Mouse (Mus musculus): ENCODE data around the gene Psenen. TPM values are rescaled to one million over a fixed set of nuclear protein-coding genes. Genes with fewer than 3 reads are reported as not detected.

Gene Psenen
- polyA plus RNA-seq, 1 experiment from 2014 or later = 107 TPM

DNA sequence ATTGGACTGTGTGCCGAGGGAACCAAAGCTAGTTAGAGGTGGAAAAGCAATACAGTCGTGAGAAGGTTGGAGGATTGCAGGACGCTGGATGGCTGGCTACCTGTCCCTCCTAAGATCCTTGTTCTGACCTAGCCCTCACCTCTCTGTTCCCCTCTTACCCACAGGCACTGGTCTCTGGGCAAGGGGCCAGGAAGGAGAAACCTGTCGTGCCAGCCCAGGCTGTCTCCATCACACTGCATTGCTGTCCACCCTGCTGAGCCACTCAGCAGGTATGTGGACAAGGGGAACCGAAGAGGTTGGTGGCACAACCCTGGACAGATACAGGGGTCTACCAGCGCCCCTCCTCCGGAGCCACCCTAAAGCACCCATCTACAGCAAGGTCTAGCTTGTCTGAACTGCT lies 37.2 kb upstream of the Psenen start:
- no peak overlapping the region for H3K4me2 ChIP-seq

DNA sequence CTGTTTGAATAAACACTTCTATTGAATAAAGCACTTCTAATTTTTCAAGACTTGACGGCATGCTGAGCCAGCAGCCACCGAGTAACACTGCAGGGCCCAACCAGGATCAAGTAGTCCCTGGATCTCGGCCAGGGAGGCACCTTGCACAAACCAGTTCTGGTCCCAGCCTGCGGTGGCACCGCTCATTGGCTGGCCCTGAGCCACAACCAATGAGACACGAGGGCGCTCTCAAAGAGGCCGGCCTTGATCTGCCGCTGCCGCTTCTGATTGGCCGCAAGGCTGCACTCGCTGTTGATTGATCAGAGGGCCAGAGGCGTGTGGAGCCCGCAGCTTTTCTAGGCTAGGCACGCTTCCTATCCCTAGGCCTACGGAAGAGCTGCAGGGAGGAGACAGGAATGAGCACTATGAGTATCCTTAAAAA lies 36.5 kb upstream of the Psenen start:
- Histone ChIP-seq H3K27ac (ENCODE audit: low read depth, low read length) (no peak overlapping the region), H3K4me1 (ENCODE audit: control insufficient read depth, insufficient read depth, low read length) (no peaks in the 10 kb centered on the region), H3K27me3 (ENCODE audit: control insufficient read depth, insufficient read depth, low read length) (no peaks in the 10 kb centered on the region), H3K9me3 (replicated peaks; ENCODE audit: control insufficient read depth, low read length) (no peaks in the 10 kb centered on the region), H3K4me2 (peak overlapping the region; percentile 46), H3K36me3 (ENCODE audit: control insufficient read depth, insufficient read depth, low read length) (no peaks in the 10 kb centered on the region), H3K9ac (ENCODE audit: low read depth, low read length) (no peak overlapping the region; the same call in 1 of the 2 replicates), H3K4me3 (ENCODE audit: low read depth, low read length) (no peak overlapping the region)
- ATAC-seq (replicated peaks; ENCODE audit: insufficient number of reproducible peaks, low FRiP score, low TSS enrichment) = peak; percentile 92
- WGBS (ENCODE audit: insufficient replicate concordance) = 2% methylated on average over 16 of the region's 16 CpGs

More for the DNA sequence above, 37.2 kb upstream of the Psenen start:
- ATAC-seq (replicated peaks; ENCODE audit: insufficient number of reproducible peaks, low FRiP score, low TSS enrichment) = no peak
- Histone ChIP-seq H3K4me3 (ENCODE audit: low read depth, low read length) (no peak overlapping the region), H3K36me3 (ENCODE audit: control insufficient read depth, insufficient read depth, low read length) (no peaks in the 10 kb centered on the region), H3K27ac (ENCODE audit: low read depth, low read length) (no peak overlapping the region), H3K4me1 (ENCODE audit: control insufficient read depth, insufficient read depth, low read length) (no peaks in the 10 kb centered on the region), H3K9ac (ENCODE audit: low read depth, low read length) (no peak overlapping the region), H3K9me3 (replicated peaks; ENCODE audit: control insufficient read depth, low read length) (no peaks in the 10 kb centered on the region), H3K27me3 (ENCODE audit: control insufficient read depth, insufficient read depth, low read length) (no peaks in the 10 kb centered on the region)
- whole genome bisulfite sequencing (ENCODE audit: insufficient replicate concordance) = 75% methylated on average over 7 of the region's 7 CpGs

DNA sequence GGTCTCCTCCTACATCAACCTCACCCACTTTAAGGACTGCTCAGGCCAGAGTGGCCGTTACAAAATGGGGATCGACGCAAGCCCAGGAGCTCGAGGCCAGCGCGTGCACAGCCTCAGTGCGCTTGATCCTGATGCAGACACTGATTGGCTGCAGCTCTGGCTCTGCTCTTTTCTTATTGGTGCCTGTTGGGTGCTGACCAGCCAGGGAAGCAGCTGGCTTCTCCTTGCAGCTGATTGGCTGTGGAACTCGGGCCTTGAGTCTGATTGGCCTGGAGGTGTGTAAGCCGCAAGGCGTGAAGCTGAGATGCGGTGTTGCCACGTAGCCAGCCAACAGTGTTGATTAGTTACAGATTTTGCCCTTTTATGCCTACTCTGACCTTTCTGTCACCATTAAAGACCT lies 35.4 kb upstream of the Psenen start, which contains the start of gene Zbtb32:
TSS of gene Zbtb32 (minus strand) at position 124 of the 400 bp plus-strand sequence.
- peak within 1 kb of the TSS; percentile 34 for H3K4me2 ChIP-seq
- no peak within 1 kb of the TSS for H3K9ac ChIP-seq (ENCODE audit: low read depth, low read length)
- 86% methylated on average over 12 of the region's 12 CpGs for WGBS (ENCODE audit: insufficient replicate concordance)
- no peaks in the 10 kb centered on the region for H3K9me3 ChIP-seq (replicated peaks; ENCODE audit: control insufficient read depth, low read length)
- no peak for ATAC-seq (replicated peaks; ENCODE audit: insufficient number of reproducible peaks, low FRiP score, low TSS enrichment)
- H3K36me3 ChIP-seq (ENCODE audit: control insufficient read depth, insufficient read depth, low read length) = no peaks in the 10 kb centered on the region
- H3K4me1 ChIP-seq (ENCODE audit: control insufficient read depth, insufficient read depth, low read length) = no peaks in the 10 kb centered on the region
- no peak within 1 kb of the TSS for H3K27ac ChIP-seq (ENCODE audit: low read depth, low read length)
- no peak within 1 kb of the TSS for H3K4me3 ChIP-seq (ENCODE audit: low read depth, low read length)
- H3K27me3 ChIP-seq (ENCODE audit: control insufficient read depth, insufficient read depth, low read length) = no peaks in the 10 kb centered on the region

DNA sequence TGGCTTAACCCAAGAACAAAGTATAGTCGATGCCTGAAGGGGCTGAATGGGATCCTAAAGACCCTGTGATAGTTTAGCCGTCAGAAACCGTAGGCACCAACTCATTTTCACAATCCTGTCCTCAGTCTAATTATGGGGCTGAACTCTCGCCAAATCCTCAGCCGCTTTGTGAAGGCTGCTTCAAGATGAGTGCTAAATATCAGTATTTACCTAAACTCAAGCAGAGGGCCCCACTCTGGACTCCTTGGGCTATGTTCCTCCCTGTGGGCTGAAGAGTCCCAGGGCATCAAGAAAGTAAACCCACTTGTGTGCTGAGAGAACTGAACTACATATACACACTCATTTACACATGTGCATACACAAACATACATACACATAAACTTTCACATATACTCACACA lies 33.4 kb upstream of the Psenen start:
- no peak for ATAC-seq (replicated peaks; ENCODE audit: insufficient number of reproducible peaks, low FRiP score, low TSS enrichment)
- Histone ChIP-seq H3K9ac (ENCODE audit: low read depth, low read length) (no peak overlapping the region), H3K4me2 (no peak overlapping the region), H3K27ac (ENCODE audit: low read depth, low read length) (no peak overlapping the region), H3K4me1 (ENCODE audit: control insufficient read depth, insufficient read depth, low read length) (no peaks in the 10 kb centered on the region), H3K27me3 (ENCODE audit: control insufficient read depth, insufficient read depth, low read length) (0 out of 2 replicates have a peak, but pooled peaks cover 4% of the 10 kb centered on the region), H3K9me3 (replicated peaks; ENCODE audit: control insufficient read depth, low read length) (no peaks in the 10 kb centered on the region), H3K4me3 (ENCODE audit: low read depth, low read length) (no peak overlapping the region), H3K36me3 (ENCODE audit: control insufficient read depth, insufficient read depth, low read length) (no peaks in the 10 kb centered on the region)
- 72% methylated on average over 5 of the region's 5 CpGs for WGBS (ENCODE audit: insufficient replicate concordance)

DNA sequence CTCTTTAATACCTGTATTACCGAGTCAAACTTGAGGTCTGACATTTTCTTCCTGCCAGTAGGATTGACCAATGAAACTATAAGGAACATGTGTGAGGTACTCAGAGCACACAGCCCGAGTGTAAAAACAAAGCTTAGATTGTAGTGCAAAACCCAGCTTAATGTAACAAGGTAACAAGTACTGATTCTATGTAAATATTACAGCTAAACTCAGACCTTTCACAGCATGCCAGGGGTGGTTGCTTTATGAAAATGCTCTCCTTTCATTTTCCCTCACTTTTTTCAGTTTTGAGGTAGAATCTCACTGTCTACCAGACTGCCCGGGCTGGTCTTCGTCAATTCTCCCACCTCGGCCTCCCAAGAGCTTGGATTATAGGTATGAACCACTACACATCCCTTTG lies 32.7 kb upstream of the Psenen start:
- Histone ChIP-seq H3K4me2 (no peak overlapping the region), H3K9me3 (replicated peaks; ENCODE audit: control insufficient read depth, low read length) (no peaks in the 10 kb centered on the region), H3K4me3 (ENCODE audit: low read depth, low read length) (no peak overlapping the region), H3K9ac (ENCODE audit: low read depth, low read length) (no peak overlapping the region), H3K4me1 (ENCODE audit: control insufficient read depth, insufficient read depth, low read length) (no peaks in the 10 kb centered on the region), H3K27me3 (ENCODE audit: control insufficient read depth, insufficient read depth, low read length) (0 out of 2 replicates have a peak, but pooled peaks cover 4% of the 10 kb centered on the region), H3K27ac (ENCODE audit: low read depth, low read length) (no peak overlapping the region), H3K36me3 (ENCODE audit: control insufficient read depth, insufficient read depth, low read length) (no peaks in the 10 kb centered on the region)
- 70% methylated on average over 5 of the region's 5 CpGs for WGBS (ENCODE audit: insufficient replicate concordance)
- no peak for ATAC-seq (replicated peaks; ENCODE audit: insufficient number of reproducible peaks, low FRiP score, low TSS enrichment)

DNA sequence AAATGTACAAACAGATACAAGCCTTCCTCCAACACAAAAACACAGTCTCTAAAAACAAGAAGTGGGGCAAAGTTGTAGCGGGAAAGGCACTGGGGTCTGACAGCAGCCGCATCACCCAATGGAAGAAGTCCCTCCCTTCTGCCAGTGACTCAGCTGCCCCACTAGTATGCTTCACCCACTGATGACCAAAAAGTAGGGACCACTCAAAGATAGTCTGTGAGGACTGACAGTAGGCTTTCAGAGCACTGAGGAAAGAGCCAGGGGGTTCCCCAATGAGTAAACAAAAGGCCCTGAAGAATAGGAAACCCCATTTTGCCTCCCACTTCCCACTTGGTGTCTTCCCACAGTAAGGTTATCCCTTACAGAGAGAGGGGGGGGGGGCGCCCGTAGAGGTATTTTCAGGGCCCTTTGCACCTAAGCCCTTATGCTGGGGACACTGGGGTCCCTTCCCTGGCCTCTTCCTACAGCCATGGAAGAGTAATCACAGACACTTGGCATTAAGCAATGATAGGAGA lies 31.1 kb upstream of the Psenen start:
- H3K9ac ChIP-seq (ENCODE audit: low read depth, low read length) = no peak overlapping the region
- no peak overlapping the region for H3K27ac ChIP-seq (ENCODE audit: low read depth, low read length)
- H3K4me3 ChIP-seq (ENCODE audit: low read depth, low read length) = no peak overlapping the region
- no peaks in the 10 kb centered on the region for H3K9me3 ChIP-seq (replicated peaks; ENCODE audit: control insufficient read depth, low read length)
- H3K4me1 ChIP-seq (ENCODE audit: control insufficient read depth, insufficient read depth, low read length) = 0 out of 2 replicates have a peak, but pooled peaks cover 4% of the 10 kb centered on the region
- WGBS (ENCODE audit: insufficient replicate concordance) = 66% methylated on average over 4 of the region's 4 CpGs
- H3K27me3 ChIP-seq (ENCODE audit: control insufficient read depth, insufficient read depth, low read length) = 0 out of 2 replicates have a peak, but pooled peaks cover 4% of the 10 kb centered on the region
- H3K4me2 ChIP-seq = no peak overlapping the region
- no peak for ATAC-seq (replicated peaks; ENCODE audit: insufficient number of reproducible peaks, low FRiP score, low TSS enrichment)
- H3K36me3 ChIP-seq (ENCODE audit: control insufficient read depth, insufficient read depth, low read length) = no peaks in the 10 kb centered on the region

DNA sequence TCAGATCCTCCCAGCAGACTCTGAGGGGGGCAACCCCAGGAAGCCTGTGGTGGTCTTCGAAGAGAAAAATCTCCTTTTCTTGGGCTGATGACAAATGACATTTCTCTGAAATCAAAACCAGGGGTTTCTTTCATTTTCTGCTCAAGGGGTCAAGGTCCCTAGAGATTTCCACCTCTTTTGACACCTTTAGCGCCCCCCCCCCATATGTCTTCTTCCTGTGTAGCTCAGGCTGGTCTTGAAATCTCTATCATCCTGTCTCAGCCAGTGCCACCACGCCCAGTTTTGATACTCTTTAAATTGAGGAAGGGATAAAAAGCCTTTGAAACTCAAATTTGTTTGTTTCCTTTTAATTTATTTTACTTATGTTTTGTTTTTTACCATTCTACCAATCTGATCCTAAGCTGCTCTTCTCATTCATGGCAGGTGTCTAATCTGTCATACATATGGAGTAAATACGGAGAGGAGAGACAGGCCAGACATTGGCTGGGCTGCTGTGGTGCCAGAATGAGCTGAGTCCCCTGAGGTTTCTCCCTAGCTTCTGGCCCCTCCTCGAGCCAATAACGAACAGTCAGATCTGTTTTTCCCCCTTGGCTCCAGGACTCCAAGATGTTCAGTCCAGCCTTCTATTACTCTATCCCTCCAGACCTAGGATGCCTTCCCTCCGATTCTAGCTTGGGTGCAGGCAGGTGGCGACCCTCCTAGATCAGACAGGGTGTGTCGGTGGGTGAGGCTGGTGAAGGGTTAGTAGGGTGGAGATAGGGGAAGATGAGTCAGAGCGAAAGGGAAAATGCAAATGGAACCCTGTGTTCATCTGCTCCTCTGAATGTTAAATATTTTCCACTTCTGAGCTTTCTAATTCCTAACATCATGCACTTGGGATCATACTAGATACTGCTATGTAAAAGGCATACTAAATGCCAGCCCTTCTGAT lies 30.4 kb upstream of the Psenen start:
- no peak overlapping the region for H3K27ac ChIP-seq (ENCODE audit: low read depth, low read length)
- H3K4me3 ChIP-seq (ENCODE audit: low read depth, low read length) = no peak overlapping the region
- H3K36me3 ChIP-seq (ENCODE audit: control insufficient read depth, insufficient read depth, low read length) = no peaks in the 10 kb centered on the region
- 65% methylated on average over 10 of the region's 10 CpGs for WGBS (ENCODE audit: insufficient replicate concordance)
- H3K9me3 ChIP-seq (replicated peaks; ENCODE audit: control insufficient read depth, low read length) = no peaks in the 10 kb centered on the region
- ATAC-seq (replicated peaks; ENCODE audit: insufficient number of reproducible peaks, low FRiP score, low TSS enrichment) = no peak
- no peak overlapping the region for H3K9ac ChIP-seq (ENCODE audit: low read depth, low read length)
- 0 out of 2 replicates have a peak, but pooled peaks cover 4% of the 10 kb centered on the region for H3K27me3 ChIP-seq (ENCODE audit: control insufficient read depth, insufficient read depth, low read length)
- no peak overlapping the region for H3K4me2 ChIP-seq
- H3K4me1 ChIP-seq (ENCODE audit: control insufficient read depth, insufficient read depth, low read length) = 0 out of 2 replicates have a peak, but pooled peaks cover 4% of the 10 kb centered on the region

DNA sequence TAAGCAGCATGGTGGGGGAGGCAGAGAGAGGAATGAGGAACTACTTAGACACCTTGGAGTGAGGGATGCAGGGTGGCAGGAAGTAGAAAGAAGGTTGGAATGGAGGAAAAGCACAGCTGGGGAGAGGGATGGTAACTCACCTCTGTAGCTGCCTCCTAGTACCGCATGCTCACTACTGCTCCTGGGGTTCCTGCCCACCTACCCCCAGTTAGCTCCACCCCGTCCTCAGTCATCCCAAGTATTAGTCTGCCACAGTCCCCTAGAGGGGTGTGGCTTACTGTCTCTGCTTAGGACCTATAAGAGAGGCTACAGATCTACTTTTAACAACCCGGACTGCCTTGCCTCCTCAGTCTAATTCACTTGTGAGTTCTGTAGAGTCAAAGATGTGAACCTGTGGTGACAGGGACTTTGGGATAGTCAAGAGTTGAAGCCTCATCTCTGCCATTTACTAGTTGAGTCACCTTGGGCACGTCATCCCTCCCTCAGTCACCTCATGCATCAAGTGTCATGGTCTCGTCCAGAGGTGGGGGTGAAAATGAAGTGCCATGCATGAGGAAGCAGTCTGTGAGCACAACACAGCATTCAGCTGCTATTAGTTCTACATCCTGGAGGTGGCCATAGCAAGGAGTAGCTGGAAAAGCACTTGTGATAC lies 29.5 kb upstream of the Psenen start:
- Histone ChIP-seq H3K4me2 (no peak overlapping the region), H3K9me3 (replicated peaks; ENCODE audit: control insufficient read depth, low read length) (no peaks in the 10 kb centered on the region), H3K27ac (ENCODE audit: low read depth, low read length) (no peak overlapping the region), H3K4me1 (ENCODE audit: control insufficient read depth, insufficient read depth, low read length) (0 out of 2 replicates have a peak, but pooled peaks cover 4% of the 10 kb centered on the region), H3K9ac (ENCODE audit: low read depth, low read length) (no peak overlapping the region), H3K27me3 (ENCODE audit: control insufficient read depth, insufficient read depth, low read length) (0 out of 2 replicates have a peak, but pooled peaks cover 4% of the 10 kb centered on the region), H3K36me3 (ENCODE audit: control insufficient read depth, insufficient read depth, low read length) (no peaks in the 10 kb centered on the region), H3K4me3 (ENCODE audit: low read depth, low read length) (no peak overlapping the region)
- WGBS (ENCODE audit: insufficient replicate concordance) = 38% methylated on average over 5 of the region's 5 CpGs
- ATAC-seq (replicated peaks; ENCODE audit: insufficient number of reproducible peaks, low FRiP score, low TSS enrichment) = no peak

All from heart, embryonic 11.5 days (tissue).